Mouse (Mus musculus) cerebellum, postnatal 14 days (tissue): ENCODE measurements at regions not wholly inside any gene's neighbourhood (a gene's known extent, or its start where the extent isn't known, plus 50 kb on each side); places are given as distances from the start of the nearest gene placed in this dataset.

ENCODE experiments used
- DNase-seq, 2 experiments: peaks; one replicate each; pipeline ENCODE4 v3.0.0; 2021; ENCODE audit warnings: mixed read lengths in 2 of 2

- no peak for DNase-seq
Measured at GRCm38 (mm10) chr5:64463570-64463969, 307.5 kb downstream of the Tbc1d1 start.

DNA sequence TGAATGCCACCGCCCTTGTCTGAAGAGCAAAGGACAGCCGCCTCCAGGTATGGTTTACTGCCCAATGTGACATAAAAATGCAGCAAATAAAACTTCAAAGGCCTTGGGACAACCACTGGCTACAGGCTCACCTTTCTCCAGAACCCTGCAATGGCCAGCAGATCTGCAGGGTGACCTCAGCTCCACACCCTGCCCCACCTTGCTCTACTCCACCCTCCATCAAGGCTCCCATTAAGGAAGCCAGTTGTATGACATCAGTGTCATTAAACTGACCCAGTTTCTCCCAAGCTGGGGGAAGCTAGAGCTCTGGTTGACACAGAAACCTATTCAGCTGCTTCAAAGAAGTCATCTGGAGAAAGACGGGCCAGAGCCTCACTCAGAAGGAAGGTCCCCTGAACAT, 310.2 kb downstream of the Tbc1d1 start:
- no peak for DNase-seq

- DNase-seq, result no peak
Measured at GRCm38 (mm10) chr5:64467856-64468255, 311.8 kb downstream of the Tbc1d1 start.

- DNase-seq, result no peak
Measured at GRCm38 (mm10) chr5:64468307-64468706, 312.2 kb downstream of the Tbc1d1 start.

- no peak for DNase-seq
Measured at GRCm38 (mm10) chr5:64472008-64472407, 315.9 kb downstream of the Tbc1d1 start.

DNA sequence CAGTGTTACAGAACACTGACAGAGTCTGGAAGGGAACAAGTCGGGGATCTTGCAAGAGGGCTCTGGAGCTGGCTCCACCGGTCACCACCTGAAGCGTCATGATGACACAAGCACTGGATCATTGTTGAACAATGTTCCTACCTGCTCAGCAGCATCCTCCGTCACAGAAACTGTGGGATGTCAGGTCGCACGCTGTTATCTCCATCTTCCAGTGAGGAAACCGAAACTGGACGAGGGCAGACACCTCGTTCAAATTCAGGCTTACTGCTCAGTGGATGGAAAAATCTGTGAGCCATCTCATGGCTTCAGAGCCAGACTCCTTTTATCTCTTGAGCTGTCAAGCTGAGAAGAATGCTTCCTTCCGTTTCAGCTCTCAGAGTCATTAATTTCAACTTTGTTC, 316.3 kb downstream of the Tbc1d1 start:
- no peak for DNase-seq

DNA sequence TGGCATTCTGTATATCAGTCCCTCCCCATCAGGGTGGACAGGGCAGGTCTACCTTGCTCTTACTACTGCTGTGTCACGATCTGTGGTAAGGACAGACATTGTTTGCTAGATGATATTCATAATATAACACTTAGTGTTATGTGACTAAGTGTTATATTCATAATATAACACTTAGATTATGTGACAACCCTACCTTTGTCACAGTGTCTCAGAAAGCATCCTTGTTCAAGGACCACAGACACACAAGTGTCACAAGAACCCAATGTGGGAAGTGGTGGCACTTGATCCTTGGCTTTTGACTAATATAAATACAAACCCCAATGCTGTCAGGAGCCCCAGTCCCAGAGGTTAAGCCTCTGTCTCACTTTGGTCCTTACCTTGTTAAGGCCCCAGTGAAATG, 318.8 kb downstream of the Tbc1d1 start:
- no peak for DNase-seq

DNA sequence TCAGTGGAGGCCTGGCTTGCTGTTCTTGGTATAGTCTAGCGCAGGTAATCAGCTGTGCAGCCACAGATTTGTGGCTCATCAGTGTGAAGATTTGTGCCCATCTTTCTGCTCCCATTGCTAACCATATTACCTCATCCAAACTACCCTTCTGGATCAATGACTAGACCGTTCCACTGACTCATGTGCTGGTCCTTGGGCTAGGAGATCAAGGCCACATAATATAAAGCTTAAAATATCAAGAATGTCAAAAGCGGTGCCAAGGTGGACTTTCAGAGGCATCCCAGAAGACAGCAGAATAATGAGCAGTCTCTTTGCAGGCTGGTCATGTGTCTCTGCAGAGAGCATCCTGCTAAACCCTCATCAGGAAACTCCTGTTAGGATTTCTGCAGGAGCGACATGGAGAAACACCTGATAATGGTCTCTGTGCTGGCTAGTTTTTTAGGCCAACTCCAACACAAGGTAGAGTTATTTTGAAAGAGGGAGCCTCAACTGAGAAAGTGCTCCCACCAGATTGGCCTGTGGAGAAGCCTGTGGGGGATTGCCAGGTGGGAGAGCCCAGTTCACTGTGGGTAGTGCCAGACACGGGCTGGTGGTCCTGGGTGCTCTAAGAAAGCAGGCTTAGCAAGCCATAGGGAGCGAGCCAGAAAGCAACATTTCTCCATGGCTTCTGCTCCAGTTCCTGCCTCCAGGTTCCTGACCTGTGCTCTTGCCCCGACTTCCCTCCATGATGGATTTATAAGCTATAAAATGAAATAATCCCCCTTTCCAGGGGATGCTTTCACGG, 319.8 kb downstream of the Tbc1d1 start:
- no peak for DNase-seq

DNA sequence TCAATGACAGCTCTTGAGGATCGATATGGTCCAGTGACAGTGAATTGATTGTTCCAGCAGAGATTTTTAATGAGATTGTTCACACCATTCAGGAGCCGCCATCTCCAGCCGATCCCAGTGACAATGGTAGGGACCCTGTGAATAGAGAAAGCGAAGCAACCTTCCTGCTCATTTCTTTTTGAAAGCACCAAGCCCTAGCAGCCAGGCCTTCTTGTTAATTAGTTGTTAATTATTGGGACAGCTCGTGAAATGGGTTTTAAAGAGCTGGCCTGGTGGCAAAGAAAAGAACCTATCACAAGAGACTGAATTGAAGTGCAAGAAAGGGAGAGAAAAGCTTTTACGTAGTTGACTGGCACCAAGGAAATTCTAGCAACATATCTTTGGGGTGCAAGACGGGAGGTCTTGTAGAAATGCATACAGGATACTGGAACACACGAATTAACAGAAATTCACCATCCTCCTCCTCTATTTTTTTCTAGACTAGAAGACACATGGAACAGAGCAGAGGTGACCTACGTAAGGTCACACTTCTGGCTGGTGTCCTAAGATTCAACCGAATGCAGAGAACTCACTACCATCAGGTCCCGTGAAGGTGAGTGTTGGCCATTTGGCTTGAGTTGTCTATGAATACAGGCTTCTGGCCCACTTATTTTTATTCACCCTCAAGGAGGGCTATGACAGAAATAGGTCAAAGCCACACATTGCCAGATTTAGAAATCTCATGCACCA, 320.7 kb downstream of the Tbc1d1 start:
- peak in 1 of 2 experiments; percentile 21 for DNase-seq

- no peak for DNase-seq
Measured at GRCm38 (mm10) chr5:64478143-64478542, 322.0 kb downstream of the Tbc1d1 start.

- DNase-seq, result no peak
Measured at GRCm38 (mm10) chr5:64478599-64479214, 322.6 kb downstream of the Tbc1d1 start.

- peak; percentile 13 to 49 for DNase-seq
Measured at GRCm38 (mm10) chr5:64479315-64479714, 323.2 kb downstream of the Tbc1d1 start.

- DNase-seq, result no peak
Measured at GRCm38 (mm10) chr5:64485043-64485442, 318.1 kb upstream of the Klf3 start.

DNA sequence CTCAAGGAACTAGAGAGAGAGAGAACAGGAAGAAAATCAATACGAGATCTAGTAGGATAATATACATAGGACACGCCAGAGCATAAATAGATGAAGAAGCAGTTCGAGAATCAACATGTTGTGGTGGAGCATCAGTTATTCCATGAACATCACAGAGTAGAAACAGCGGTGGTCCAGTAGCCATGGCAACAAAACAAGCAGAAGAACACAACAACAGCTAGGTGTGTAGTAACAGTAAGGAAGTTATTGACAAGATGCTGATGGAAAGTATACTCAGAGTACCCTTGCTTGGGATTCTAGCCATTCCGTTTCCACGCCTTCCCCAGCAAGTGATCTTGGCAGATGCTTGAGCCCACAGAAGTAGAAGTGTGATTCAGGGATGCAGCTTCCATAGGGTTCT, 317.3 kb upstream of the Klf3 start:
- DNase-seq, result no peak

DNA sequence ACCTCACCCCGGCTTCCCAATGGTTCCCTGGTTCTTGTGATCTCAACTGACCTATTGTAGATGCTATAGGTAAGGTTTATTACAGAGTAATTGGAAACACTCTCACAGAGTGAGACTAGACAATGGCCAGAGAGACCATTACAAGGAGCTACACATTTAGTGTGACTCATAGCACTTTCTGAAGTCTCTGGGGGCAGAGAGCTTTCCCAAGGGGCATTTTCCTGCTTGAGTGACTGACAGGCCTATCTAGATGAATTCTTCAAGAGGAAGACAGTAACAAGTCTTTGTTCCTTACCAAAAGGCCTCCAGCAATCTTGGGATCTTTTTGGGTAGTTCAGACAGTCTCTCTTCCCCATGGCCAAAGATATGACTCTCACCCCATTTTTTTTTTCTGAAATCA, 316.4 kb upstream of the Klf3 start:
- no peak for DNase-seq

- DNase-seq, result no peak
Measured at GRCm38 (mm10) chr5:64487698-64488398, 315.3 kb upstream of the Klf3 start.

- no peak for DNase-seq
Measured at GRCm38 (mm10) chr5:64489656-64490444, 313.3 kb upstream of the Klf3 start.

DNA sequence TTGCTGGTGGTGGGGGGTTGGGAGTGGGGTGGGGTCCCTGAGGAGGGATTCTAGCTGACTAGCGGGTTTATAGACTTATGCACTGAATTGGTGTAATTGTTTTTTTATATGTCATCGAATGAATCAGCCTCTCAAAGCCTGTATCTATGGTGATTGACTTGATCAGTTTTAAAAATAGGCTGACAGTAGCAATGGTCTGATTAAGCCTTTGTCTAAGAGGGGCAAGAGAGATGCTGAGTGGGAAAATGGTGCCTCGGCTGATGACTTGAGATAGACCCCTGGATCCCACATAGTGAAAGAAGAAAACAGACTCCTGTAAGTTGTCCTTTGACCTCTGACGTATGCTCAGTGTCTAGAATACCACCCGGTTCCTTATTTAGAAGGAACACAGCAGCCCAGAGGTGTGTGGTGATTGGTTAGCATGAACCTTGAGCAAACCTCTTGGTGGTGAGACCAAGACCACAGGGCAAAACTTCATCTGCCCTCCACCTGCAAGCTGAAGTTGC, 312.7 kb upstream of the Klf3 start:
- no peak for DNase-seq

DNA sequence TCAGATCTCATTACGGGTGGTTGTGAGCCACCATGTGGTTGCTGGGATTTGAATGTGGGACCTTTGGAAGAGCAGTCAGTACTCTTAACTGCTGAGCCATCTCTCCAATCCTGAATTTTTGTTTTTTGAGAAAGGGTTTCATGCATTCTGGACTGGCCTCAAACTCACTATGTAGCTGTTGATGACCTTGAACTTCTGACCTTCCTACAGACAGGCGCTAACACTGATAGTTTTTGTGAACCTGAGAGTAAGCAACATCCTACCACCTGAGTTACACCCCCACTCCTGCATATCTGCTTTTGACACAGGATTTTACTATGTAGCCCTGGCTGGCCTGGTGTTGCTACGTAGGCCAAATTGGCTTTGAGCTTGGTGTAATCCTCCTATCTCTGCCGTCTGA, 308.8 kb upstream of the Klf3 start:
- no peak for DNase-seq

- DNase-seq, result no peak
Measured at GRCm38 (mm10) chr5:64496853-64497252, 306.3 kb upstream of the Klf3 start.

- no peak for DNase-seq
Measured at GRCm38 (mm10) chr5:64498431-64498830, 304.8 kb upstream of the Klf3 start.

DNA sequence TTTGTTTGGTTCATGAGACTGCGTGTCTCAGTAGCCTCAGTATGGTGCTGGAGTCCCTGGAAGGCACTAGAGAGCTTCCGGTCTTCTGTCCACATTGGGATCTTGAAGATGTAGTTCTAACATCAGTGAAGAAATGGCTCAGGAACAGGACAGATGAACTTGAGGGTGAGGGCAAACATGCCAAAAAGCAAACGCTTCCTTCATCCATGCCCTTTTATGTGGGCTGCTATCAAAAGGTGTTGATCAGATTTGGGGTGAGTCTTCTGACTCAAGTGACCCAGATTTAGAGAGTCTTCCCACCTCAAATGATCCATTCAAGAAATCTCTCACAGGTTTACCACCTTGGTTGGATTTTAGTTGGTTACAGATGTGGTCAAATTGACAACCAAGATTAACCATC, 304.1 kb upstream of the Klf3 start:
- DNase-seq, result no peak
